Mouse (Mus musculus) layer of hippocampus, adult 8-10 months (tissue): ENCODE results near the gene 4930432M17Rik. TPM values are rescaled to one million over a fixed set of nuclear protein-coding genes. Genes with fewer than 3 reads are reported as not detected.
A peak's percentile ranks its signal among the peaks of the same experiment; 100 is the strongest.

Experiments used
- DNase-seq, 2 experiments: peaks; one replicate each; pipeline ENCODE4 v3.0.0; 2022; ENCODE audit warnings: low spot score in 2 of 2
- total RNA-seq, 4 experiments: library from RNA; stranded (reverse); gene quantifications; 2 replicates each; pipeline ENCODE4 v1.2.4; 2022

The 4930432M17Rik gene
- total RNA-seq = not detected

- DNase-seq = no peak
Measured at GRCm38 (mm10) chr3:121670462-121670861, at the start of gene 4930432M17Rik. TSS of gene 4930432M17Rik (plus strand) at chr3:121670762.

DNA sequence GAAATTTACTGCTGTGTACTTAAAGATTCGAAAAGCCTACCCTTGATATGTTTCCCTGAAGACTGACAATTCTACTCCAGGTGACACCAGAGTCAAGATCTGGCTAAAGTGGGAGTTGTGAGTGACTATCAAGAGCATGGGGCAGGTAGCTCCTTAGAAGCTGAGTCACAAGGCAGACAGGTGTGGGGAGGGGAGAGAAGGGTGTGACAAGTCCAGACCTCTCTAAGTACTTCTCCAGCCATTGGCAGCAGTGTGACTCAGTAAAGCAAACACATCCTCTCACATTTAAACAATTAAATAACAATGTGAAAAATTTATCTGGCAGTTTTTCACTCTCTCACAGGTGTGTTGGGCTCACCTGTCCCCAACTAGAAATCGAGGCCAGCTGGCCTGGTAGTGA, 44.9 kb upstream of the 4930432M17Rik start:
- DNase-seq = no peak

GRCm38 (mm10) chr3:121626273-121626672, 44.3 kb upstream of the 4930432M17Rik start:
- no peak for DNase-seq

- no peak for DNase-seq
Measured at GRCm38 (mm10) chr3:121628245-121628644, 42.3 kb upstream of the 4930432M17Rik start.

DNA sequence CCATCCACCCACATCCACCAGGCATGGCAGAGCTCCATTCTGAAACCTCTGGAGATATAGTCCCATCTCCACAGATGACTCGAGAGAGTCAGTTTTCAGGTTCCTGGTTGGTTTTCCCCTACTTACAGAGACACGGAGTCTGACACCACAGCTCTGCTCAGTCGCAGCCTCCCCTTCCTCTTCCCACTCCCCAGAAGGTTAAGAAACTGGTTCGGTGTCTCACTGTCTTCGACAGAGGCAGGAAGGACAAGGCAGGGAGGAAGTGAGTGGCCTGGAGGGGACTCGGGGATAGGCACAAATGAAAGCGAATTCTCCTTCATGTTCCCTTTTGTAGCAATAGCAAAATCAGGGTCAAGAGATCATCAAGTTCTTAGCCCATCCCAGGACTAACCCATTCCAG, 39.9 kb upstream of the 4930432M17Rik start:
- no peak for DNase-seq

- DNase-seq = no peak
Measured at GRCm38 (mm10) chr3:121634963-121635362, 35.6 kb upstream of the 4930432M17Rik start.

GRCm38 (mm10) chr3:121635505-121635904, 35.1 kb upstream of the 4930432M17Rik start:
- no peak for DNase-seq

DNA sequence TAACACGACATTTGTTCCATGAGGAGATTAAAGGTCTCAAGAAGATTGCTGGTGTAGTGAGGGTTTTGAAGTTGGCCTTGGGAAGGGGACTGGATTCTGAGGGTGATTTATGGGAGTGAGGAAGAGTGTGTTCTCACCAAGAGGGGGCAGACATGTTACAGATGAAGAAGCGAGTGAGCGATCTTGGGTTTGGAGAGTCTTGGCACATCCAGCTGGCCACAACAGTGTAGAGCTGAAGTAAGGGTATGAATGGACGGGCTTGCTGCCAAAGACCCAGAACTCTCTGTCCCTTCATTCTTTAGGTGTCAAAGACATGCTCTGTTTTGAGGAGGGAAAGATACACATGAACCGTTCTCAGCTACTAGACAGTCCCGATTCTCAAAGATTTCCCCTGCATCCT, 34.2 kb upstream of the 4930432M17Rik start:
- DNase-seq = peak; percentile 72 to 81

DNA sequence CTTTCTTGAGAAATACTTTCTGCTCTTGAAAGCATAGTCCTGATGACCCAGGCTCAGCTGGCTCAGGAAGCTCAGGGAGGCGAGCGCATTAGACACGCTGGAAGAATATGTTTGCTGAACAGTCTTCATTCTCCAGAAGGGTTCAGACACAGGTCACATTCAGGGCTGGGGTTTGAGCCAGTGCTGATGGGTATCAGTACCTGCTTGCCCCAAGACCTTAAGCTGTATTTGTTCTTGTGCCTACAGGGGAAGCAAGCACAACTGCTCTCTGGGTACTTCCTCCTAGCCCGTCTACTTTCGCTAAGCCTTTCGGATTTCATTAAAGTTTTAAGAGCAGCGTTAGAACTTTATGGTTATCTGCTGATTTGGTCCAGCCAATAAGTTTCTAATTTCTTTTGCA, 33.8 kb upstream of the 4930432M17Rik start:
- DNase-seq = no peak

DNA sequence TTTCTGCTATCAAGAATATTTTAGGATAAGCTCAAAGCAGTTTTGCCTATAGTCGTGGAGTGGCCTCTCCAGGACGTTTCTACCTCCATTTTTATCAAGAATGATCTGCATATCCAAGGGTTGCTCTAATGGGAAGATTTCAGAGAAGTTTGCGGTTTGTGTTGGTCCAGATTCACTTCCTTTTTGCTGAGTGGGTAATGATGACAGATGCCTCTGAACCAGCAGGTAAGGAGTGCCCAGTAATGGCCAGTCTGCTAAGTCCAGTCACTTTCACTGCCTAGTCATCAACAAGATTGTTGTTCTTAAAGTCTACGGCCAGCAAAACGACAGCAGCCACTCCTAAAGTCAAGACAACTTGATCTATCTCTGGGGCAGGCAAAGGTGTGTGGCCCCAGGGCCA, 32.8 kb upstream of the 4930432M17Rik start:
- DNase-seq = no peak

- no peak for DNase-seq
Measured at GRCm38 (mm10) chr3:121638241-121638640, 32.3 kb upstream of the 4930432M17Rik start.

GRCm38 (mm10) chr3:121640611-121641010, 30.0 kb upstream of the 4930432M17Rik start:
- DNase-seq = no peak

- peak; percentile 18 to 26 for DNase-seq
Measured at GRCm38 (mm10) chr3:121643236-121643635, 27.3 kb upstream of the 4930432M17Rik start.

DNA sequence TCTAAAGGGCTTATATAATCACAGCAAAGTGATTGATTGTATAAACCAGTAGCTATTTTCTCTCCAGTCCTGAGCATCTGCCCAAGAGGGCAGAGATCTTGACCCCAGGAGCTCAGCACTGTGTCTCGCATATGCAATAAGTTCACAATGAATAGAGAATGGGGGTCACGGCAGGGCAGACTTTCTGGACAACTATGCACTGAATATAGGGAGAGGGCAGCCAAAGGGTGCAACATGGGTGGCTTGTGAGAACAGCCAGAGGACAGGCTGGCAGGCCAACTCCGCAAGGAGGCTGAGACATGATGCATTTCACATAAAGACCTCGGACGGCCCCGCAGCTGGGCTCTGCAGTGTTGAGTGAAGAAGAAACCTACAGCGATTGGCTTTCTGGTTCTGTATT, 25.1 kb upstream of the 4930432M17Rik start:
- no peak for DNase-seq

GRCm38 (mm10) chr3:121646364-121647048, 24.1 kb upstream of the 4930432M17Rik start:
- no peak for DNase-seq

DNA sequence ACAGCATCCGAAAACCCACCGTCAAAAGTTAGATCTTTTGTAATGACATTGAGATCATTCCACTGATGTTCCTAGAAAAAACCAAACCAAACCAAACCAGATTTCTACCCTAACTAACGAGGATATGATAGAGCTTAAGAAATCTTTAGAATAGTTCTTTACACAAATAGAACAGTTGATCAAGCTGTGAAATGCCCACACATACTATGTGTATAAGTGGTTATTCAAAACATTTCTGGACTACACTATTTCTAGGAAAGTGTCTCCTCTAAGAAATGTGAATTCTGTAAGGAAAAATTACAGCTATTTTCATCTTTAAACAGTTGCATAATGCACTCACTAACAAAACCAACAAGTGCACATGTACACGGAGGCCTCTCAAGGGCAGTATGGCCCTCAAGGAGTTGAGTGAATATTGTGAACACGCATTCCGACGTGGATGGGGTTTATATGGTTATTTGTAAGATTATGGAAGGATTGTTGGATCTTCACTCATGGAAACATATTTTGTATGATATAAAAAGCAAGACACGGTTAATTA, 22.3 kb upstream of the 4930432M17Rik start:
- no peak for DNase-seq

DNA sequence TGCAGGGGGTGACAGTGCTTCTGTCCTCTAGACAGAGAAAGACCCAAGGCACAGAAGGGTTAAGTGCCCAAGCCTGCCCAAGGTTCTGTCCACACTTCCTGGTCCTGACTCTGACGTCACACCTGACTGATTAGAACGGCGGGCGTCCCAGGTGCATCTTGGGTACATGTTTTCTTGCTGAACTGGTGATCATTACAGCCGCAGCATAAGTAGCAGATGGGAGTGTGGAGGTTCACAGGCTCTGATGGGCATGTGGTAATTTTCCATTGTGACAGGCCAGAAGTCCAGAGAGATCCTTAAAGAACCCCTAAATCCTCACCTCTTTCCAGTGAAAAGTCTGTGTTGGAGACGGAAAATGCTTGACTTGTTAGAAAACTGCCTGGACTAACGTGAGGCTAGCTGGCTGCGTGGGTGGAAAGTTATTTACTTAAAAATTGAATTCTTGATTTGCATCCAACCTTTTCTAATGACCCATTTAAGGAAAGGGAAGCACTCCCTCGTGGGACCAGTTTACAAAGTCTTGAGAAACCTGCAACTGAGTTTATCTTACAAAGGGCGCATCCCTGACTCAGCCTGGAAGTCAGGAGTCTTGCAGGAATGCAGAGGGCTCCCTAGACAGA, 20.4 kb upstream of the 4930432M17Rik start:
- DNase-seq = no peak

- no peak for DNase-seq
Measured at GRCm38 (mm10) chr3:121651710-121652109, 18.9 kb upstream of the 4930432M17Rik start.

- DNase-seq = no peak
Measured at GRCm38 (mm10) chr3:121652186-121652585, 18.4 kb upstream of the 4930432M17Rik start.

- DNase-seq = no peak
Measured at GRCm38 (mm10) chr3:121656922-121657321, 13.6 kb upstream of the 4930432M17Rik start.

DNA sequence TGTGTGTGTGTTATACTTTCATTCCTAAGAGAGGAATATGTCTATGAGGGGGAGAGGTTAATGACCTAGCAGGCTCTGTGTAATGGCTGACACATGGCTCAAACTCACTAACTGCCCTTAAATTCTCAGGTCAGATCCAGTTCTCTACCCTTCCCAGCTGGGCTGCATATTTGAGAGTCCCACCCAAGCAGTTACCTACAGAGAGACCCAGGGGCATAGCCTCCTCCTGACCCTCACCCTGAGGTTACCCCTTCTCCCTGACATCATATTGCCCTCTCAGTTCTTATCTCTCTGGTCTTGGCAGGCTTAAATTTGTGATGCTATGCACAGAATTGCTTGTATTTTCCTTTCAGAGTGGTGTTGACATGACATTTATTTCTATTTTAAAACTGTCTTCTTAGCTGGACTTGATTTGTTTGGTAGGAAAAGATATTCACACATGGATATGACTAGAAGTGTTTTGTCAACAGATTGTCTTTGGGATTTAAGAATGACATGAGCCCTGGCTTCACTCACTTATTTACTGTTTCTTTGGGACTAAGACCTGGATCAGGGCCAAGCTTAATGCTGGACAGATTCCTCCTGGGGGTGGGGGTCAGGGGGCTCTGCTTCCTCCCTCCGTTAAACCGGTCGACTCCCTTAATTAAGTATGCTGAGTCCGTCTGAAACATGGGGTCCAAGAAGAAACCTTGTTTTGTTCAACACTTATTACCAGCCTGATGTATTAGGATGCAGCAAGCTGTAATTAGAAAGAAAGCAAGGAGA, 7.7 kb upstream of the 4930432M17Rik start:
- DNase-seq = no peak

DNA sequence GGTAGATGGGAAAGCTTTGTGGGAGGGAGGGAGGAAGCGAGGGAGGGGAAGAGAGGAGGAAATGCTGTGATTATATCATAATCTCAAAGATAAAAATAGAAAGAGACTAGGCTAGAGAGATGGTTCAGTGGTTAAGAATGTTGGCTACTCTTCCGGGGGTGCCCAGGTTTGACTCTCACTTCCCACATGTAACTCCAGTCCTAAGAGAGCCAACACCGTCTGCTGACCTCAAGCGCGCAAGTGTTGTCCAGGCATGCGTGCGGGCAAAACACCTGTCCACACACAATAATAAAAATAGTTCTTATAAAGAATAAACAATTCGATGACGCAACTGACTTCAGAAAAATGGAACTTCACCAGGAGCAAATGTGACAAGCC, 7.1 kb upstream of the 4930432M17Rik start:
- no peak for DNase-seq
